Mouse (Mus musculus): ENCODE measurements around the gene Serpina12. TPM values are rescaled to one million over a fixed set of nuclear protein-coding genes. Genes with fewer than 3 reads are reported as not detected.

Gene Serpina12
- total RNA-seq, 1 experiment: 0.13 TPM

DNA sequence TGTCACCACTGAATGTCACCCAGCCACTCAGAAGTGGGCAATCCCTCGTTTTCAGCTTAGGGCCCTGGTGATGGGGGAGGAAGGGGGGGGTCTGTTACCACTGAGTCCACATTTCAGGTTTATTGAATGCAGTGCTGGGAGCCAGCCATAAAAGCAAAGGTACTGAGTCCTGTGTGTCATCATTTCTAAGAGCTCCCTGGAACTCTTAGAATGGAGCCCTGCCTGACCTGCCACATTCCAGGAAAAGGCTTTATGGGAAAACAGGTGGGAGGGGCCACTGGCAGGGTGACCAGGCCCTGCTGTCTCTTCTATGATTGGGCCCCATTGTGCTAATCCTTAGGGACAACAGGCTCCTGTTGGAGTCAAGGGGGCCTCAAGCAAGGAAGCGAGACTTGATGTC is 47.7 kb downstream of the Serpina12 start:
- Histone ChIP-seq H3K9ac (ENCODE audit: insufficient read depth, low read depth, low read length, poor library complexity, severe bottlenecking) (no peak overlapping the region), H3K4me3 (ENCODE audit: insufficient read depth in 1 of 2, low read depth in 1 of 2, low read length in 2 of 2, poor library complexity in 1 of 2, severe bottlenecking in 1 of 2) (no peak overlapping the region), H3K9me3 (ENCODE audit: control insufficient read depth, insufficient read depth, low read depth, low read length) (no peaks in the 10 kb centered on the region; the same call in 1 of the 2 replicates), H3K36me3 (ENCODE audit: control insufficient read depth, insufficient read depth, low read length, poor library complexity, severe bottlenecking) (no peaks in the 10 kb centered on the region), H3K27ac (ENCODE audit: insufficient read depth, low read depth, low read length, poor library complexity, severe bottlenecking) (no peak overlapping the region), H3K4me1 (ENCODE audit: control insufficient read depth in 2 of 2, insufficient read depth in 2 of 2, low read length in 2 of 2, poor library complexity in 1 of 2) (no peaks in the 10 kb centered on the region)
- TF ChIP-seq ZC3H11A (IDR thresholded peaks at IDR 0.05; ENCODE audit: borderline replicate concordance, low read depth, low read length) (no peak), MAFK (IDR thresholded peaks at IDR 0.05; ENCODE audit: insufficient read depth, low read depth, low read length) (no peak), CHD2 (IDR thresholded peaks at IDR 0.05; ENCODE audit: low read depth, low read length) (no peak), ZNF384 (IDR thresholded peaks at IDR 0.05; ENCODE audit: low read depth, low read length) (no peak), HCFC1 (IDR thresholded peaks at IDR 0.05; ENCODE audit: borderline replicate concordance, insufficient read depth, low read length) (no peak)
- no peak for DNase-seq (ENCODE audit: low read depth, low spot score)
- in situ Hi-C loops (cut with MboI; ENCODE audit: low sequenced_read_pairs in 2 of 2, unreplicated experiment in 2 of 2): loop anchor here (5.0 to 10.0 kb wide), 2 partner anchors 416 to 418 kb away; no protein-coding TSS in a partner anchor

- Histone ChIP-seq H3K9me3 (ENCODE audit: control insufficient read depth, insufficient read depth, low read depth, low read length) (no peaks in the 10 kb centered on the region), H3K9ac (ENCODE audit: insufficient read depth, low read depth, low read length, poor library complexity, severe bottlenecking) (no peak overlapping the region), H3K36me3 (ENCODE audit: control insufficient read depth, insufficient read depth, low read length, poor library complexity, severe bottlenecking) (no peaks in the 10 kb centered on the region), H3K4me3 (ENCODE audit: insufficient read depth in 1 of 2, low read depth in 1 of 2, low read length in 2 of 2, poor library complexity in 1 of 2, severe bottlenecking in 1 of 2) (no peak overlapping the region), H3K27ac (ENCODE audit: insufficient read depth, low read depth, low read length, poor library complexity, severe bottlenecking) (no peak overlapping the region), H3K4me1 (ENCODE audit: control insufficient read depth in 2 of 2, insufficient read depth in 2 of 2, low read length in 2 of 2, poor library complexity in 1 of 2) (no peaks in the 10 kb centered on the region)
- TF ChIP-seq MAFK (IDR thresholded peaks at IDR 0.05; ENCODE audit: insufficient read depth, low read depth, low read length): no peak
- peak; percentile 51; the same call in 1 of the 2 replicates for TF ChIP-seq ZC3H11A (IDR thresholded peaks at IDR 0.05; ENCODE audit: borderline replicate concordance, low read depth, low read length)
- DNase-seq (ENCODE audit: low read depth, low spot score): peak; percentile 46
- in situ Hi-C loops (cut with MboI; ENCODE audit: low sequenced_read_pairs in 2 of 2, unreplicated experiment in 2 of 2): loop anchor here (5.0 to 10.0 kb wide), 2 partner anchors 417 to 419 kb away; no protein-coding TSS in a partner anchor
These were observed 48.8 kb downstream of the Serpina12 start for GRCm38 (mm10) chr12:103995292-103996072.

DNA sequence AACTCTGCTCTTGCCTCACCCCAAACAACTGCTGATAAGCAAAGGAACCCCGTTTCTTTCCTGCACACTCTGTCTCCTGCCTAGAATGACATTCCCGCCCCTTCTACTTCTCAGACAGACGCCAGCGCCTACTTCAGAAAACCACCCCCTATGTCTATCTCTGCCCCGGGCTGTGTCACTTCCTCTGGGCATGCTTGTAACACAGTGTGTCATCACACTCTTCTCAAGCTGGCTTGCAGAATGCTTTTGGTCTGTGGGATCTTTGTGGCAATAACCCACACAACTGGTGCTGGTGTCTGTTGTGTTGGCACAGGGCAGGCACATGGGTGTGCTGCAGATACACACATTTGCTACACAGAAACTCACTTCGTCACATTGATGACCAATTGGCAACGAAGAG is 51.3 kb downstream of the Serpina12 start:
- Histone ChIP-seq H3K27ac (ENCODE audit: insufficient read depth, low read depth, low read length, poor library complexity, severe bottlenecking) (no peak overlapping the region), H3K4me3 (ENCODE audit: insufficient read depth in 1 of 2, low read depth in 1 of 2, low read length in 2 of 2, poor library complexity in 1 of 2, severe bottlenecking in 1 of 2) (no peak overlapping the region), H3K4me1 (ENCODE audit: control insufficient read depth in 2 of 2, insufficient read depth in 2 of 2, low read length in 2 of 2, poor library complexity in 1 of 2) (no peaks in the 10 kb centered on the region), H3K36me3 (ENCODE audit: control insufficient read depth, insufficient read depth, low read length, poor library complexity, severe bottlenecking) (no peaks in the 10 kb centered on the region), H3K9ac (ENCODE audit: insufficient read depth, low read depth, low read length, poor library complexity, severe bottlenecking) (no peak overlapping the region), H3K9me3 (ENCODE audit: control insufficient read depth, insufficient read depth, low read depth, low read length) (no peaks in the 10 kb centered on the region)
- DNase-seq (ENCODE audit: low read depth, low spot score): no peak
- TF ChIP-seq ZC3H11A (IDR thresholded peaks at IDR 0.05; ENCODE audit: borderline replicate concordance, low read depth, low read length) (no peak), ZNF384 (IDR thresholded peaks at IDR 0.05; ENCODE audit: low read depth, low read length) (no peak)
- in situ Hi-C loops (cut with MboI; ENCODE audit: low sequenced_read_pairs in 2 of 2, unreplicated experiment in 2 of 2): loop anchor here in 1 of 2 experiments (10.0 kb wide), 1 partner anchor 422 kb away; no protein-coding TSS in a partner anchor

DNA sequence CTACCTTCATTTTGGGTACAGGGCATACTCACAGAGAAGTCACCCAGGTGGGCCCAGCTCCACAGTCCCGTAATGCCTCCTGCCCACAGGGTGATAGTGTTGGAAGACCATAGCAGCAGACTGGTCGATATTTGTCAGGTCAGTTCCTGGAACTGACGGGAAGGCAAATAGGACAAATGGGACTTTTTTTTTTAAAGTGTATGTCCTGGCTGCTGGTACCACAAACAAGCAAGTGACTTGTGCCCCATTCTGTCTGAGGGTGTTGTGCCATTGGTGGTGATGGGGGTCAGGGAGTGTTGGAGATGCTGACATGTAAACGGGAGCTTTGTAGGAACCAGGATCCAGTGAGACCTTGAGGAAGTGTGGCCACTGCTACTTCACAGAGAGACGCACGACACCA is 54.4 kb downstream of the Serpina12 start, which contains the start of gene Serpina11:
TSS of gene Serpina11 (minus strand) at position 101 of the 400 bp plus-strand sequence.
- TF ChIP-seq ZNF384 (IDR thresholded peaks at IDR 0.05; ENCODE audit: low read depth, low read length): no peak
- no peak for TF ChIP-seq HCFC1 (IDR thresholded peaks at IDR 0.05; ENCODE audit: borderline replicate concordance, insufficient read depth, low read length)
- TF ChIP-seq MAFK (IDR thresholded peaks at IDR 0.05; ENCODE audit: insufficient read depth, low read depth, low read length): no peak
- no peak for TF ChIP-seq ZC3H11A (IDR thresholded peaks at IDR 0.05; ENCODE audit: borderline replicate concordance, low read depth, low read length)
- TF ChIP-seq CHD2 (IDR thresholded peaks at IDR 0.05; ENCODE audit: low read depth, low read length): no peak
- Histone ChIP-seq H3K27ac (ENCODE audit: insufficient read depth, low read depth, low read length, poor library complexity, severe bottlenecking) (no peak within 1 kb of the TSS), H3K4me1 (ENCODE audit: control insufficient read depth in 2 of 2, insufficient read depth in 2 of 2, low read length in 2 of 2, poor library complexity in 1 of 2) (no peaks in the 10 kb centered on the region), H3K4me3 (ENCODE audit: insufficient read depth in 1 of 2, low read depth in 1 of 2, low read length in 2 of 2, poor library complexity in 1 of 2, severe bottlenecking in 1 of 2) (no peak within 1 kb of the TSS), H3K9ac (ENCODE audit: insufficient read depth, low read depth, low read length, poor library complexity, severe bottlenecking) (no peak within 1 kb of the TSS), H3K9me3 (ENCODE audit: control insufficient read depth, insufficient read depth, low read depth, low read length) (no peaks in the 10 kb centered on the region), H3K36me3 (ENCODE audit: control insufficient read depth, insufficient read depth, low read length, poor library complexity, severe bottlenecking) (no peaks in the 10 kb centered on the region)
- DNase-seq (ENCODE audit: low read depth, low spot score): no peak
- in situ Hi-C loops (cut with MboI; ENCODE audit: low sequenced_read_pairs in 2 of 2, unreplicated experiment in 2 of 2): loop anchor here in 1 of 2 experiments (10.0 kb wide), 1 partner anchor 425 kb away; no protein-coding TSS in a partner anchor

GRCm38 (mm10) chr12:103989514-103989767 is 54.8 kb downstream of the Serpina12 start:
- no peak for DNase-seq (ENCODE audit: low read depth, low spot score)
- TF ChIP-seq ZC3H11A (IDR thresholded peaks at IDR 0.05; ENCODE audit: borderline replicate concordance, low read depth, low read length): no peak
- no peak for TF ChIP-seq HCFC1 (IDR thresholded peaks at IDR 0.05; ENCODE audit: borderline replicate concordance, insufficient read depth, low read length)
- TF ChIP-seq MAFK (IDR thresholded peaks at IDR 0.05; ENCODE audit: insufficient read depth, low read depth, low read length): no peak
- TF ChIP-seq CHD2 (IDR thresholded peaks at IDR 0.05; ENCODE audit: low read depth, low read length): no peak
- no peak for TF ChIP-seq ZNF384 (IDR thresholded peaks at IDR 0.05; ENCODE audit: low read depth, low read length)
- no peak overlapping the region for H3K9ac ChIP-seq (ENCODE audit: insufficient read depth, low read depth, low read length, poor library complexity, severe bottlenecking)
- no peak overlapping the region for H3K27ac ChIP-seq (ENCODE audit: insufficient read depth, low read depth, low read length, poor library complexity, severe bottlenecking)
- no peak overlapping the region for H3K4me3 ChIP-seq (ENCODE audit: insufficient read depth in 1 of 2, low read depth in 1 of 2, low read length in 2 of 2, poor library complexity in 1 of 2, severe bottlenecking in 1 of 2)
- no peaks in the 10 kb centered on the region for H3K4me1 ChIP-seq (ENCODE audit: control insufficient read depth in 2 of 2, insufficient read depth in 2 of 2, low read length in 2 of 2, poor library complexity in 1 of 2)
- H3K9me3 ChIP-seq (ENCODE audit: control insufficient read depth, insufficient read depth, low read depth, low read length): no peaks in the 10 kb centered on the region
- in situ Hi-C loops (cut with MboI; ENCODE audit: low sequenced_read_pairs in 2 of 2, unreplicated experiment in 2 of 2): no loop called here
- H3K36me3 ChIP-seq (ENCODE audit: control insufficient read depth, insufficient read depth, low read length, poor library complexity, severe bottlenecking): no peaks in the 10 kb centered on the region
